Mouse (Mus musculus): ENCODE measurements around the gene Rfpl4.

DNA sequence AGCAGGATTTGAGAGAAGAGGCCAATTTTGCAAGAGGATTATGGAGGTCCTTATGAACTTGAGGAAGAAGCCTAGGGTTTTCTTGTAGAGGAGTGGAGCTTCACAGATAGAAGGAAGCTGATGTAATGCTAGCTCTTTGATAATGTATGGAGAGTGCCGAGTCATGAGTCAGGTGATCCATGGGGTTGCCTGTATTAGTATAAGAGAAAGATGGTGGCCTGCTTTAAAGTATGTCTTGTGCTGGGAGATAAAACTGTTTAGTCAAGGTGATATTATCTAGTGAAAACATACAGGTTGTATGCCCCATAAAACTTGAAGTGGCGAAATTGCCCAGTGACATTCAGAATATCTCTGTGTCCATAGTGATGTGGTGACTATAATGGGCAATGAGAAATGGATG, 39.8 kb downstream of the Rfpl4 start:
- TF ChIP-seq POLR2A (IDR thresholded peaks at IDR 0.05; ENCODE audit: borderline replicate concordance, low read depth, low read length) (no peak), CTCF (IDR thresholded peaks at IDR 0.05; ENCODE audit: low read depth, low read length) (no peak)
